ENCODE assay signal across 8 mouse cellular contexts in genomic region chr13:35782949-35783348, GRCm38 (mm10).
DNase-seq lines count a peak whose midpoint lies in the region; ATAC-seq and TF ChIP-seq lines count a peak whose summit lies in the region.

No protein-coding gene starts in this region.

- WGBS in heart, embryonic 12.5 days, result 80% methylated on average over 2 of the region's 2 CpGs
- WGBS in heart, postnatal 0 days, result 79% methylated on average over 2 of the region's 2 CpGs
- WGBS in lung, embryonic 15.5 days, result 66% methylated on average over 2 of the region's 2 CpGs

- peak; percentile 47 to 77 for DNase-seq in heart, adult 18-20 months
- peak; percentile 68 for DNase-seq in adrenal gland, postnatal 10 days
- peak; percentile 26 for DNase-seq in embryo, embryonic 9.5 days (ENCODE audit: extremely low spot score)
- DNase-seq in heart, postnatal 0 days (ENCODE audit: low spot score), result peak; percentile 78
- DNase-seq in kidney, postnatal 4 days, result peak; percentile 44 to 55
- DNase-seq in spleen, adult 18-20 months, result peak; percentile 25 to 47

- H3K9ac ChIP-seq in heart, embryonic 12.5 days, result no peak overlapping the region
- no peak overlapping the region for H3K9ac ChIP-seq in heart, postnatal 0 days (replicated peaks; ENCODE audit: low read depth, low read length)
- no peak overlapping the region for H3K9ac ChIP-seq in lung, embryonic 15.5 days

- no peak for ATAC-seq in heart, embryonic 12.5 days (ENCODE audit: insufficient number of reproducible peaks, low FRiP score)
- ATAC-seq in heart, postnatal 0 days (ENCODE audit: insufficient read depth, low read depth), result peak; percentile 75
- ATAC-seq in lung, embryonic 15.5 days (ENCODE audit: borderline replicate concordance, extremely low read depth, low FRiP score, low TSS enrichment), result peak; percentile 49; the same call in 1 of the 2 replicates

- H3K4me2 ChIP-seq in heart, embryonic 12.5 days, result no peak overlapping the region
- no peak overlapping the region for H3K4me2 ChIP-seq in heart, postnatal 0 days (ENCODE audit: low read depth, low read length)
- H3K4me2 ChIP-seq in lung, embryonic 15.5 days, result no peak overlapping the region

- H3K9me3 ChIP-seq in heart, embryonic 12.5 days (replicated peaks), result no peaks in the 10 kb centered on the region
- H3K9me3 ChIP-seq in heart, postnatal 0 days (replicated peaks; ENCODE audit: control insufficient read depth, low read length), result no peaks in the 10 kb centered on the region
- no peaks in the 10 kb centered on the region for H3K9me3 ChIP-seq in lung, embryonic 15.5 days

- H3K27ac ChIP-seq in heart, embryonic 12.5 days (ENCODE audit: poor library complexity, severe bottlenecking), result no peak overlapping the region
- H3K27ac ChIP-seq in heart, postnatal 0 days (ENCODE audit: low read depth), result no peak overlapping the region
- H3K27ac ChIP-seq in lung, embryonic 15.5 days, result no peak overlapping the region

- peak; percentile 74 for TF ChIP-seq CTCF in heart, postnatal 0 days (IDR thresholded peaks at IDR 0.05; ENCODE audit: low read depth)

- no peak overlapping the region for H3K4me3 ChIP-seq in heart, embryonic 12.5 days
- H3K4me3 ChIP-seq in heart, postnatal 0 days (ENCODE audit: low read depth, low read length), result no peak overlapping the region
- H3K4me3 ChIP-seq in lung, embryonic 15.5 days, result no peak overlapping the region

- H3K27me3 ChIP-seq in heart, embryonic 12.5 days (replicated peaks), result no peaks in the 10 kb centered on the region
- H3K27me3 ChIP-seq in heart, postnatal 0 days (ENCODE audit: control insufficient read depth, insufficient read depth, low read length), result no peaks in the 10 kb centered on the region
- no peaks in the 10 kb centered on the region for H3K27me3 ChIP-seq in lung, embryonic 15.5 days

- no peak for TF ChIP-seq EP300 in heart, postnatal 0 days (IDR thresholded peaks at IDR 0.05; ENCODE audit: low read depth)

- H3K36me3 ChIP-seq in heart, embryonic 12.5 days, result no peaks in the 10 kb centered on the region
- no peaks in the 10 kb centered on the region for H3K36me3 ChIP-seq in heart, postnatal 0 days (replicated peaks; ENCODE audit: control insufficient read depth, insufficient read depth, low read length)
- no peaks in the 10 kb centered on the region for H3K36me3 ChIP-seq in lung, embryonic 15.5 days

- H3K4me1 ChIP-seq in heart, embryonic 12.5 days (replicated peaks), result peaks cover 55% of the 10 kb centered on the region
- peaks cover 35% of the 10 kb centered on the region for H3K4me1 ChIP-seq in heart, postnatal 0 days (ENCODE audit: control insufficient read depth, insufficient read depth)
- H3K4me1 ChIP-seq in lung, embryonic 15.5 days, result peaks cover 6% of the 10 kb centered on the region

Comparison
In these comparisons a context has a peak if more than half of its experiments do, and no peak if none do; other contexts are left out.
1. DNase-seq: peak in every context shown above with its lines; median percentile 78 in heart, postnatal 0 days; 68 in adrenal gland, postnatal 10 days; 62 in heart, adult 18-20 months; 50 in kidney, postnatal 4 days; 36 in spleen, adult 18-20 months; 26 in embryo, embryonic 9.5 days.